In the genomic region with DNA sequence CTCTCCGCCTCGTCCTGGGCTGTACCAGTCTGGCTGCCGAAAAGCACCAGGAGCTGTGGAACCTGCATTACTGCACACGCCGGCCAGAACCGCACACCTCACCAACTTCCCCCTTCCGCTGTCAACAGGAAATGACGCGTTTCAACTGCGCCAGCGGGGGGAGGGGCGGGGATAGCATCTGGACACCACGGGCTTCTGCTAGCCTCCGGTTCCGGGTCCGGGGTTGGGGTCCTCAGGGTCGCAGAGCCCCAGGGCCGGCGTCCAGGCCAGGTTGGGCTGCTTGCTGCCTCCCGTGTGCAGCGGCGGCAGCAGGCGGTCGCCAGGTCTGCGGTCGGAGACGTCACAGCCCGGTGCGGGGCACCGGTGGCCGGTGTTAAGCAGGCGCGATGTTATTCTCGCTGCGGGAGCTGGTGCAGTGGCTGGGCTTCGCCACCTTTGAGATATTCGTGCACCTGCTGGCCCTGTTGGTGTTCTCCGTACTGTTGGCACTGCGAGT, we compare ENCODE assay signal across 8 mouse cellular contexts. TPM values are rescaled to one million over a fixed set of nuclear protein-coding genes. Genes with fewer than 3 reads are reported as not detected.
A peak's percentile ranks its signal among the peaks of the same experiment; 100 is the strongest.
DNase-seq lines count a peak whose midpoint lies in the region.

A gene (plus strand): TSS at position 156 of the 496 bp plus-strand sequence.

- peaks cover 18% of the 10 kb centered on the region for H3K4me1 ChIP-seq in midbrain, embryonic 10.5 days

- peak within 1 kb of the TSS; percentile 94 for H3K27ac ChIP-seq in midbrain, embryonic 10.5 days (replicated peaks)

- no peaks in the 10 kb centered on the region for H3K9me3 ChIP-seq in midbrain, embryonic 10.5 days (replicated peaks)

- H3K36me3 ChIP-seq in midbrain, embryonic 10.5 days: peaks cover 34% of the 10 kb centered on the region

- 0% methylated on average over 39 of the region's 39 CpGs for WGBS in midbrain, embryonic 10.5 days

- H3K27me3 ChIP-seq in midbrain, embryonic 10.5 days (ENCODE audit: low read depth, poor library complexity, severe bottlenecking): no peaks in the 10 kb centered on the region

- intact Hi-C loops in gastrocnemius, postnatal 14 days (cut with DNase I; ENCODE audit: low total_unique reads): no loop called here
- intact Hi-C loops in left cerebral cortex, postnatal 36 days (cut with DNase I): loop anchor here (2.0 kb wide), 1 partner anchor 61 kb away; no protein-coding TSS in a partner anchor

- H3K4me3 ChIP-seq in midbrain, embryonic 10.5 days: peak within 1 kb of the TSS; percentile 92

- peak; percentile 76 for DNase-seq in adrenal gland, adult 8-10 months
- peak; percentile 96 for DNase-seq in embryo, embryonic 10.5 days (ENCODE audit: low spot score)
- DNase-seq in gastrocnemius, postnatal 14 days: peak; percentile 87
- peak; percentile 97 for DNase-seq in induced T-regulatory cell, adult 2 months (ENCODE audit: low read depth)
- peak; percentile 88 to 90 for DNase-seq in left cerebral cortex, postnatal 36 days (ENCODE audit: low spot score in 2 of 2)
- DNase-seq in midbrain, embryonic 10.5 days (ENCODE audit: low spot score): peak; percentile 95
- DNase-seq in right cerebral cortex, postnatal 36 days (ENCODE audit: low spot score in 2 of 2): peak; percentile 75 to 77
- peak; percentile 78 to 86 for DNase-seq in urinary bladder, postnatal 4 days (ENCODE audit: low spot score in 2 of 2)

RNA-seq across cellular contexts. Expression of the gene that starts here (rescaled TPM):
- total RNA-seq in adrenal gland, adult 8-10 months (2022): 10 to 100 TPM; 28.4 to 43.0 (median 31.5) TPM
- total RNA-seq in gastrocnemius, postnatal 14 days (2021): 10 to 100 TPM; 13.5 to 13.6 TPM
- 10 to 100 TPM; 32.8 to 44.3 TPM for total RNA-seq in left cerebral cortex, postnatal 36 days (2021)
- 19.1 and 20.2 TPM in 2 replicates for polyA plus RNA-seq in midbrain, embryonic 10.5 days (2016; fragmentation: Nextera tagmentation; extraction: Ambion mirVana)

Comparison
In these comparisons a context has a peak if more than half of its experiments do, and no peak if none do; other contexts are left out.
1. Peak in every context shown above with its lines: DNase-seq, H3K4me3 ChIP-seq and H3K27ac ChIP-seq.